Mouse (Mus musculus) spleen, postnatal 10 days (tissue): Measurements from ENCODE around the gene Map3k13.
"Not testable (repeated sequence)": the region's sequence is repeated elsewhere in the genome, so short reads cannot be mapped to it uniquely, and the experiment has no call there.

Source experiments
- DNase-seq, 2 experiments: peaks; one replicate each; pipeline ENCODE4 v3.0.0; 2021 to 2022; ENCODE audit warnings: low spot score in 2 of 2

The Map3k13 gene

DNA sequence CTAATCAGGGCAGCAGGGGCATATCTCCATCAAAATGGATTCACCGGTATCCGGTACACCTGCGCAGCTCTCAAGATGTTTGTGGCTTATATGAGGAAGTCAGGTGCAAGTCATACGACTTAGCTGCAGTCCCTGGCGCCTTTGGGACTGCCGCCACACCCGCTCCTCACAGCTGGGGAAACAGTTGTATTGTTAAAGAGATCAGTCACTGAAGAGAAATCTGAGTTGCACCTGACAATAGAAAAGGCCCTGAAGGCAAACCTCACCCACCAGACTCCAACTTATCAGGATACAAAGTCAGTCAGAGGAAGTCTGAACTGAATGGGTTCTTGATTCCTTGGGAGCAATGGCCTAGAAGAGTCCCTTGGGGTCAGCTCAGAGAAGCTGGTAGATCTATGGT, 13.6 kb downstream of the Map3k13 start:
- DNase-seq = not testable (repeated sequence)

DNA sequence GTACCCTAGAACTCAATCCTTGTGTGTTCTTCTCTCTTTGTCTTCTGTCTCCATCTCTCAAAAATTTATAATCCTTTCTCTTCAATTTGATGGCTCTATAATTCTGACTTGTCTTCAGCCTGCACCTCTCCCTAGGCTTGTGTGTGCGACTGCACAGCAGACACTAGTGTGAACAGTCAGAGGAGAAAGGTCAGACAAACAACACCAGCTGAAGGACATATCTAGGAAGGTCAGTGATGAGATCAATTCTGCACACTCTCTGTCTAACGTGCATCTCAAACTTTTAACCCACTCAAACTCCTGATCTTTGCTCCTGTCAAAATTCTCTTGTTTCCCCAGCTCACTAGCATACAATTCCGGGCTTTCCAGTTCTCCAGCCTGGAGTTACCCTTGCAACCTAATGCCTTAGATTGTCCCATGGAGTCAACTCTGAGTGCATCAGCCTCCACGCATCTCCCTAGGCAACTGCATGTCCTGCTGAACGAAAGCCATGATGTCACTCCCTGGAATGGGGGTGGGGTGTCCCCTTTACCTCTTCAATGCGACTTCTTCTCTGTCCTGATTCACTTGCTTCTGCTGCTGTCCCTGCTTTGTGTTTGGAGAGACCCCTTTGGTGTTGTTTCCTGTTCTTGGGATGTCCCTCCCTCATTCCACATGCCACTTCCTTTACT, 19.2 kb downstream of the Map3k13 start:
- DNase-seq = no peak

DNA sequence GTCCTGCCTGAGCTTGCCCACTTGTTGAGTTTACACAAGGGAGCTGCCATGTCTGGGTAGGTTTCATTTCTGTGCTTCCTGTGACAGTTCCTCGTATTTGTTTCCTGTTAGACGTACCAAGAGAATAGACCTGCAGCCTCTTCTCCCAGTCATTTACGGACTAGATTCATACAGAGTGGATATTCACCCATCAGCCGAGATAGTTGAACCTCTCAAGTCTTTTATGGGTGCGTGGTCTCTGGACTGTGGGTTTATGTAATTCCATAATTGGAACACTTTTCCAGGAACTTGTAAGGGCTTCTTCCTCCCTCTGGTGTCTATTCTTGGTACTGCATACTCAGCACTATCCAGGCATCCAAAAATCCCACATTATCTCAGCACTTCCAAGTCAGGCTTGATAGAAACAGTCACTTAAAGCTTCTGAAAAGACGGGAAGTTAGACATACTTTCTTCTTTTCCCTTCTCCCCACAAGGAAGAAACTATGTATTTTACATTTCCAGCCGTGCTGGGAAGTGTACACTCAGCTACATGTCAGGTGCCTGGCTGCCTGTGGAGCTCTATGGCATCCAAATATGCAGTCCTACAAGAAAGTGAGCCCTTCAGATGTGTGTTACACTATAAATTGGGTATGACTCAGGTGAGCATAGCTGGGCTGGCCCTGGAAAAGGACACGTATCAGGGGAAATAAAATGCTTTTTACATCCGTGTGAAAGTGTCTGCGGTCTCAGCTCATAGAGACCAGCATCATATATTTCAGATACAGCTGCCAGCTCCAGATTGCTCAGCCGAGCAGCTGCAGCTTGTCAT, 20.9 kb downstream of the Map3k13 start:
- DNase-seq = no peak

GRCm38 (mm10) chr16:21815669-21816010, 21.5 kb downstream of the Map3k13 start:
- DNase-seq = no peak

- peak in 1 of 2 experiments; percentile 55 for DNase-seq
Measured at GRCm38 (mm10) chr16:21818132-21818531, 24.0 kb downstream of the Map3k13 start.

DNA sequence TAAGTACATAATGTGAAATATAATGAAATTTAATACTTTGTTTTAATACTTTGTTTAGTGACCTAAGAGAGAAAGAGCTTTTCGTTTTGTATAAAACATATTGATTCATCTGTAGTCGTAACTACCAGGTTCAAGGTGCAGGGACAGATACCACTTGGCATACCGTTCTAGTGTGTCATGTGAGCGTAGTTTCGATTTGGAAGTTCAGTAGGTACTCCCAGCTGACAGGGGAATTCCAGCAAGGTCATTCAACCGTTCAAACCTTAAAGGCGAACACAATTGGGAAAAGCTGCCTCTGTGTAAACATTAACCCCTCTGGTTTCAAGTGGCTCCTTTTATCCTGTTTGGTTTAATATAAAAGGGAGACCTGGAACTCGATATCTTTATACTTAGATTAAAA, 24.5 kb downstream of the Map3k13 start:
- no peak for DNase-seq

- DNase-seq = no peak
Measured at GRCm38 (mm10) chr16:21825612-21826031, 31.5 kb downstream of the Map3k13 start.

DNA sequence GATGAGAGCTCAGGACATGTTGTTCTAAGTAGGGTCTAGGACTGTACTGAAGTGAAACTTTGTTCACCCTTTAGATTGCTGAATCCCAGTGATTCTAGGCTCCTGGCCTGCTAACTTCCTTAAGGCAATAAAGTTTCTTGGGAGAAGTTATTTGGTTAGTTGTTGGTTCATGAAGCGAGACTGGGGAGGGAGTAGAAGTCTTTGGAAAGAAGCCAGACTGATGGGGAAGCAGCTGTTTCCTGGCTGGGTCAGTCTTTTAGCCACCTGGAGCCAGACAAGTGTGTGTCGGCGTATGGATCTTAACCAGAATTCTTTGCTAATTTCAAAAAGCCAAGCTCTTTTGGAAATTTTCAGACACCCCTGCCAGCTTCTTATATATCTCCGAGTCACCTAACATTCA, 33.0 kb downstream of the Map3k13 start:
- DNase-seq = no peak

DNA sequence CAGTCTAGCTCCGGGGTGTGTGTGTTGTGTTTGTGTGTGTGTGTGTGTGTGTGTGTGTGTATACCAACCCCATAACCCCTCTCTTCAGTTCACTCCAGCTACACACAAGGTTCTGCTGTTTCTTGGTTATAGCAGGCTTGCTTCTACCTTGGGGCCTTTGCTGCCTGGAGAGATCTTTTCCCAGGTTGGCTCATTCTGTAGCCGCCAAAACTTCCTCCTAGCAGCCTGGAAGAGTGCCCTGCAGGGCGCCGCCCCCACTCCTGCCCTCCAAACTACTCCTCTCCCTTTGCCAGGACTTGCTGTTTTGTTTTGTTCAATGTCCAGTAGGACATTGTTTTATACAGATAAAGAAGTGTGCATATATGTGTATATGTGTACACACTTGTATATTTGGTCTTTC, 33.4 kb downstream of the Map3k13 start:
- no peak for DNase-seq

DNA sequence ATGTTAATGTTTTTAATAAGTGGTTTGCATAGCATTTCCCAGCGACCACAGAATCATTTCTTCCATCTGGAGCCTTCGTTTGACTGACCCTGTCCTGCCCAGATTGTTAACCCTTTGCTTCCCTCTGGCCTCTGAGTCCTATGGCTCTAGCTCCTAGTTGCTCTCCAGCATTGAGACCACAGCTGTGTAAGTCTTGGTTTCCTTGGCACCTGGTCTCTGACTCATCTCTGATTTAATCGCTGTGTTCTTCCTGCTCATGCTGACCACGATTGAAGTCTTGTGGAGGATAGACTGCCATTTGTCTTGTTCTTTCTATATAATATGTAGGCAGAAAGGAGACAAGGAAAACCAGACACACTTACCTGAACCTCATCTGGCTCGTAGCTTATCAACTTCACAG, 35.6 kb downstream of the Map3k13 start:
- no peak for DNase-seq

DNA sequence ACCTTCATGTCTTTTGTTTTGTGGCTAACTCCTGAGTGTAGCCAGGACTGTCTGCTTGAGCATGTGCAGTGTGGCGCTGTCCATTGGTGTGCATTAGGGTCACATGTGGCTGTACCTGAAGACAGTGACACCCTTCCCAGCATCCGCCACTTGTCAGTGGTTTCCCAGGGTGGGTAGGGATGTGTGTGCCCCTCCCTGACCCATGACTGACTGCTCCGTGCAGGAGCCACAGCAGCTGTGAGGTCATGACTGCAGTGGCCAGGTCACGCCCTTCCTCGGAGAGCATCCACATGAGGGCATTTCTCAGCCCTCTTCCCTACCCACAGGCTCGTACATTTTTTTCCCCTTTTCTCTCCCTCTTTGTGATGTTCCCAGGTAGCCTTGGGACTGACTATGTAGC, 36.6 kb downstream of the Map3k13 start:
- DNase-seq = no peak

DNA sequence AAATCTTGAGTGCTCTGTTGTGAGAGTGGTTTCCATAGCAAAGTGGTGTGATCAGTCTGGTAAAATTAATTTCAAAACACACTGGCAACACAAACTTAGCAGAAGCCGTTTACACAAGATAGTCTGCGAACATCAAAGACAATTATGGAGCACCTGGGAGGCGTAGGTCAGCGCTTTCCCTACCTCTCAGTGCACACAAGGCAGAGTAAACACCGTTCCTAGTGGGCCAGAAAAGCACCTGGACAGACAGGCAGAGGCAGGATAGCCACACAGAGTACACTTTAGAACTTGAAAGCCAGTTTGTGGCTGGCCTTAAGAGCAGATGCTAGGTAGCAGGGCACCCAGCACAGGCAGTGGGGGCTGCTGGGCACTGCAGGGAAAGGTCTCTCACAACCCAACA, 37.6 kb downstream of the Map3k13 start:
- no peak for DNase-seq

- no peak for DNase-seq
Measured at GRCm38 (mm10) chr16:21833469-21833868, 39.3 kb downstream of the Map3k13 start.

DNA sequence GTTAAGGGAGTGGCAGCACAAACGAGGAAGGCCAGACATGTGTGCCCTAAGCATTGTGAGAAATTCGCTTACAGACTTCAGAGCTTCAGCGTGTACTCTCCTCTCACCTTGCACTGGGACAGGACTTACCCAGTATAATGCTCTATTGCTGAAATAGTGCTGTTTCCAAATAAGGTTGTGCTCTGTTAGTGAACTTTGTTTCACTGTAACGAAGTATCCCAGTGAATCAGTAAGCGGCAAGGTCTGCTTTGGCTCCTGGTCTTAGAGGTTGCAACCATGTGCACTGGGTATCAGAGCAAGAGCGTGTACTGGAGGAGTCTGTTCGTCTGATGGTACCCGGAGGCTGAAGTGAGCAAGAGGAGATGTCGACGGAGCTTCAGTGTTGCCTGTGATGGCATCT, 39.8 kb downstream of the Map3k13 start:
- DNase-seq = no peak

- DNase-seq = no peak
Measured at GRCm38 (mm10) chr16:21834866-21835583, 40.9 kb downstream of the Map3k13 start.

GRCm38 (mm10) chr16:21835584-21835931, 41.4 kb downstream of the Map3k13 start:
- DNase-seq = no peak

DNA sequence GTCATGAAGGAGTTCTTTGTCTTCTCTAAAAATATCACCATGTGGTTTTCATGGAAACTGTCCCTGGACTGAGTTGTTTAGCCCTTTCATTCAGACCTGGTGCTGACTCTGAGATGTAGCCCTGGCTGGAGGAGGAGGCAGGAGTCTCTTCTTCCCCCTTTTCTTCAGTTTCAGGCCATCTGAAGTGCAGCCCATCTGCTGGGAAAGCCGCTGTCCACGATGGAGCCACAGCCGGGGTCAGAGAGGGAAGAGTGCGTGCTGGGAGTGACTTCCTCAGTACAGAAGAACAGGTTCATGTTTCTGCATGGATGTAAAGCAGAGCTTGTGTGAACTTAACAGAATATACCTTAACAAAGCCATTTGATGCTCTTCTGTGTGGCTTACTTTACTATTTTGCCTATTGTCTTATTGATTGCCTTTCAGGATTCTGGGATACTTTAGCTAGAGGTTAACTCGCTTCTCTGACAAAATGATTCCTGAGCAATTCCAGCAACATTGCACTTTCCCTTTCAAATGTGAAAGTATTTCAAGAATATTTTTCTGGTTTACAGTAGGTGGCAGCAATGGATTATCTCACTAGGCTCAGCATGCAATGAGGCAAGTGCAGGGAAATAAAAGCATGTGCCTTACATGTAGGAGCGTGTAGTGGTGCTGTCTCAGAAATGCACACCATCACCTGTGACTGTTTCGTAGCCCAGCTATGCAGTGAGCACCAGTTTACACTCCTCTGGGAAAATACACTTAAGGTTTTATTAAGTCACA, 42.3 kb downstream of the Map3k13 start:
- no peak for DNase-seq

GRCm38 (mm10) chr16:21837694-21838093, 43.5 kb downstream of the Map3k13 start:
- no peak for DNase-seq

GRCm38 (mm10) chr16:21845800-21846671, 51.9 kb downstream of the Map3k13 start:
- peak in 1 of 2 experiments; percentile 37 for DNase-seq

DNA sequence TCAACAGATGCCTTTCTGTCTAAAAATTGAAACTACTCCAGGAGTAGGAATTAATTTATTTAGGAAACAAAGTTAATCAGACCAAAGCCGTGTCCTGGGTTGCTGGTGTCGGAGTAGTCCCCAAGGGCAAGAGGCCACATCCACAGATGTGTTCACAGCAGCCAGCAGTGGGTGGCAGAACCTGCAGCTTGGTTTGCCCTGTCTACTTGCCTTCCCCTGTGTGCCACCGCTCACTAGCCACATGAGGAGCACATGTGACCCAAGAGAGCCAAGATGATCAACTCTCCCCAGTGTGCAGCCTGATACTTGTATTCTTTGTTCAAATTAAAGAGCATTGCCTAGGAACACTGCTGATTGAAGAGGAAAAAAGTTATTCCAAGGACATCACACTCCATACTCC, 54.3 kb downstream of the Map3k13 start:
- no peak for DNase-seq

GRCm38 (mm10) chr16:21848847-21849246, 54.7 kb downstream of the Map3k13 start:
- DNase-seq = no peak
